Mouse (Mus musculus) B cell, adult 67 days (primary cell): Measurements from ENCODE around the gene Gm9903. TPM values are rescaled to one million over a fixed set of nuclear protein-coding genes. Genes with fewer than 3 reads are reported as not detected.

Experiments
- total RNA-seq, 2 experiments: library from RNA; stranded (reverse); gene quantifications; 4 replicates each; pipeline ENCODE4 v1.2.4; 2023

Gene Gm9903
- 1 to 10 TPM; 1.4 to 1.9 TPM for total RNA-seq

GRCm38 (mm10) chr5:33629301-33629987 is at the start of gene Gm9903, which contains the start of gene Fam53a:
TSS of gene Gm9903 (plus strand) at chr5:33629925.
TSS of gene Fam53a (minus strand) at chr5:33629635.

GRCm38 (mm10) chr5:33651921-33652782 is 22.4 kb downstream of the Gm9903 start, which contains the start of gene Slbp:
TSS of gene Slbp (minus strand) at chr5:33652574.

GRCm38 (mm10) chr5:33657787-33658663 is 28.3 kb downstream of the Gm9903 start, which contains the start of the genes Tacc3 and Tmem129:
TSS of gene Tacc3 (plus strand) at chr5:33658128.
TSS of gene Tmem129 (minus strand) at chr5:33658416.

Other genes starting within 250 kb of the Gm9903 start
- not detected for gene Nkx1-1, start 195.9 kb upstream of the Gm9903 start, total RNA-seq
- 10 to 100 TPM; 29.5 to 44.6 TPM for gene Fam53a, start 290 bp upstream of the Gm9903 start, total RNA-seq
- gene Slbp, start 22.6 kb downstream of the Gm9903 start, total RNA-seq: 100 to 1,000 TPM in 1 of 2 experiments, 10 to 100 TPM in 1; 99.8 to 104 TPM
- 10 to 100 TPM; 12.1 to 15.6 TPM for gene Tacc3, start 28.2 kb downstream of the Gm9903 start, total RNA-seq
- gene Tmem129, start 28.5 kb downstream of the Gm9903 start, total RNA-seq: 10 to 100 TPM; 13.9 to 16.2 TPM
- gene Fgfr3, start 91.7 kb downstream of the Gm9903 start, total RNA-seq: not detected
- gene Letm1, start 152.9 kb downstream of the Gm9903 start, total RNA-seq: 10 to 100 TPM; 71.4 to 71.6 TPM
- 10 to 100 TPM; 38.7 to 41.9 TPM for gene Nsd2, start 190.8 kb downstream of the Gm9903 start, total RNA-seq